Mouse (Mus musculus): ENCODE results near the gene Zfp768.
A peak's percentile ranks its signal among the peaks of the same experiment; 100 is the strongest.
"Not testable (repeated sequence)": the region's sequence is repeated elsewhere in the genome, so short reads cannot be mapped to it uniquely, and the experiment has no call there.

The Zfp768 gene

GRCm38 (mm10) chr7:127344371-127344770 lies 1.0 kb downstream of the Zfp768 start:
- H3K9me3 ChIP-seq (ENCODE audit: low read length) = no peaks in the 10 kb centered on the region
- peaks cover 53% of the 10 kb centered on the region for H3K4me1 ChIP-seq (replicated peaks; ENCODE audit: low read depth, low read length)
- TF ChIP-seq POU5F1 (IDR thresholded peaks at IDR 0.05; ENCODE audit: borderline replicate concordance, low read length) (no peak), CTCF (conservative IDR thresholded peaks at IDR 0.05; ENCODE audit: low read length) (no peak), NANOG (IDR thresholded peaks at IDR 0.05; ENCODE audit: borderline replicate concordance, low read length) (no peak)
- H3K4me3 ChIP-seq (replicated peaks; ENCODE audit: low read length) = peak overlapping the region; percentile 97
- H3K36me3 ChIP-seq (ENCODE audit: insufficient read depth, low read length) = no peaks in the 10 kb centered on the region
- peaks cover 29% of the 10 kb centered on the region for H3K27me3 ChIP-seq (ENCODE audit: insufficient read depth, low read length)

GRCm38 (mm10) chr7:127343351-127344019 lies 1.9 kb downstream of the Zfp768 start:
- H3K9me3 ChIP-seq (ENCODE audit: low read length) = no peaks in the 10 kb centered on the region
- peak overlapping the region; percentile 97 for H3K4me3 ChIP-seq (replicated peaks; ENCODE audit: low read length)
- peaks cover 29% of the 10 kb centered on the region for H3K27me3 ChIP-seq (ENCODE audit: insufficient read depth, low read length)
- H3K4me1 ChIP-seq (replicated peaks; ENCODE audit: low read depth, low read length) = peaks cover 53% of the 10 kb centered on the region
- no peaks in the 10 kb centered on the region for H3K36me3 ChIP-seq (ENCODE audit: insufficient read depth, low read length)
- TF ChIP-seq CTCF (conservative IDR thresholded peaks at IDR 0.05; ENCODE audit: low read length) (no peak), POU5F1 (IDR thresholded peaks at IDR 0.05; ENCODE audit: borderline replicate concordance, low read length) (no peak), NANOG (IDR thresholded peaks at IDR 0.05; ENCODE audit: borderline replicate concordance, low read length) (no peak)

GRCm38 (mm10) chr7:127342888-127343287 lies 2.5 kb downstream of the Zfp768 start:
- H3K36me3 ChIP-seq (ENCODE audit: insufficient read depth, low read length) = no peaks in the 10 kb centered on the region
- peak overlapping the region; percentile 97 for H3K4me3 ChIP-seq (replicated peaks; ENCODE audit: low read length)
- no peaks in the 10 kb centered on the region for H3K9me3 ChIP-seq (ENCODE audit: low read length)
- H3K4me1 ChIP-seq (replicated peaks; ENCODE audit: low read depth, low read length) = peaks cover 53% of the 10 kb centered on the region
- no peak for TF ChIP-seq CTCF (conservative IDR thresholded peaks at IDR 0.05; ENCODE audit: low read length)
- TF ChIP-seq NANOG (IDR thresholded peaks at IDR 0.05; ENCODE audit: borderline replicate concordance, low read length) = no peak
- TF ChIP-seq POU5F1 (IDR thresholded peaks at IDR 0.05; ENCODE audit: borderline replicate concordance, low read length) = no peak
- peaks cover 29% of the 10 kb centered on the region for H3K27me3 ChIP-seq (ENCODE audit: insufficient read depth, low read length)

GRCm38 (mm10) chr7:127342332-127342731 lies 3.1 kb downstream of the Zfp768 start:
- no peaks in the 10 kb centered on the region for H3K9me3 ChIP-seq (ENCODE audit: low read length)
- H3K4me3 ChIP-seq (replicated peaks; ENCODE audit: low read length) = no peak overlapping the region
- H3K4me1 ChIP-seq (replicated peaks; ENCODE audit: low read depth, low read length) = peaks cover 53% of the 10 kb centered on the region
- H3K36me3 ChIP-seq (ENCODE audit: insufficient read depth, low read length) = no peaks in the 10 kb centered on the region
- TF ChIP-seq CTCF (conservative IDR thresholded peaks at IDR 0.05; ENCODE audit: low read length) (peak; percentile 17), POU5F1 (IDR thresholded peaks at IDR 0.05; ENCODE audit: borderline replicate concordance, low read length) (no peak)
- peaks cover 29% of the 10 kb centered on the region for H3K27me3 ChIP-seq (ENCODE audit: insufficient read depth, low read length)

GRCm38 (mm10) chr7:127341861-127342260 lies 3.5 kb downstream of the Zfp768 start:
- not testable (repeated sequence) for H3K36me3 ChIP-seq (ENCODE audit: insufficient read depth, low read length); H3K9me3 ChIP-seq (ENCODE audit: low read length); H3K4me3 ChIP-seq (replicated peaks; ENCODE audit: low read length)
- H3K4me1 ChIP-seq (replicated peaks; ENCODE audit: low read depth, low read length) = peaks cover 49% of the 10 kb centered on the region
- H3K27me3 ChIP-seq (ENCODE audit: insufficient read depth, low read length) = peaks cover 29% of the 10 kb centered on the region

- H3K4me3 ChIP-seq (replicated peaks; ENCODE audit: low read length) = no peak overlapping the region
- no peaks in the 10 kb centered on the region for H3K9me3 ChIP-seq (ENCODE audit: low read length)
- TF ChIP-seq CTCF (conservative IDR thresholded peaks at IDR 0.05; ENCODE audit: low read length) (no peak), POU5F1 (IDR thresholded peaks at IDR 0.05; ENCODE audit: borderline replicate concordance, low read length) (no peak), NANOG (IDR thresholded peaks at IDR 0.05; ENCODE audit: borderline replicate concordance, low read length) (no peak)
- peaks cover 44% of the 10 kb centered on the region for H3K4me1 ChIP-seq (replicated peaks; ENCODE audit: low read depth, low read length)
- H3K36me3 ChIP-seq (ENCODE audit: insufficient read depth, low read length) = no peaks in the 10 kb centered on the region
- H3K27me3 ChIP-seq (ENCODE audit: insufficient read depth, low read length) = peaks cover 32% of the 10 kb centered on the region
These were observed 4.0 kb downstream of the Zfp768 start for GRCm38 (mm10) chr7:127341356-127341755.

GRCm38 (mm10) chr7:127337636-127338035 lies 7.8 kb downstream of the Zfp768 start:
- Histone ChIP-seq H3K4me3 (replicated peaks; ENCODE audit: low read length) (no peak overlapping the region), H3K9me3 (ENCODE audit: low read length) (no peaks in the 10 kb centered on the region), H3K27me3 (ENCODE audit: insufficient read depth, low read length) (peaks cover 7% of the 10 kb centered on the region), H3K36me3 (ENCODE audit: insufficient read depth, low read length) (no peaks in the 10 kb centered on the region), H3K4me1 (replicated peaks; ENCODE audit: low read depth, low read length) (peaks cover 17% of the 10 kb centered on the region)
- no peak for TF ChIP-seq NANOG (IDR thresholded peaks at IDR 0.05; ENCODE audit: borderline replicate concordance, low read length)
- TF ChIP-seq CTCF (conservative IDR thresholded peaks at IDR 0.05; ENCODE audit: low read length) = no peak
- no peak for TF ChIP-seq POU5F1 (IDR thresholded peaks at IDR 0.05; ENCODE audit: borderline replicate concordance, low read length)

- TF ChIP-seq POU5F1 (IDR thresholded peaks at IDR 0.05; ENCODE audit: borderline replicate concordance, low read length) = no peak
- TF ChIP-seq CTCF (conservative IDR thresholded peaks at IDR 0.05; ENCODE audit: low read length) = no peak
- no peak for TF ChIP-seq NANOG (IDR thresholded peaks at IDR 0.05; ENCODE audit: borderline replicate concordance, low read length)
- Histone ChIP-seq H3K4me3 (replicated peaks; ENCODE audit: low read length) (no peak overlapping the region), H3K4me1 (replicated peaks; ENCODE audit: low read depth, low read length) (peaks cover 3% of the 10 kb centered on the region), H3K9me3 (ENCODE audit: low read length) (no peaks in the 10 kb centered on the region), H3K36me3 (ENCODE audit: insufficient read depth, low read length) (no peaks in the 10 kb centered on the region), H3K27me3 (ENCODE audit: insufficient read depth, low read length) (peaks cover 3% of the 10 kb centered on the region; the same call in 1 of the 2 replicates)
These were observed 9.8 kb downstream of the Zfp768 start for GRCm38 (mm10) chr7:127335604-127336003.

GRCm38 (mm10) chr7:127333240-127333639 lies 12.1 kb downstream of the Zfp768 start:
- Histone ChIP-seq H3K4me3 (replicated peaks; ENCODE audit: low read length) (no peak overlapping the region), H3K27me3 (ENCODE audit: insufficient read depth, low read length) (peaks cover 3% of the 10 kb centered on the region; the same call in 1 of the 2 replicates), H3K4me1 (replicated peaks; ENCODE audit: low read depth, low read length) (no peaks in the 10 kb centered on the region), H3K9me3 (ENCODE audit: low read length) (no peaks in the 10 kb centered on the region), H3K36me3 (ENCODE audit: insufficient read depth, low read length) (no peaks in the 10 kb centered on the region)
- TF ChIP-seq NANOG (IDR thresholded peaks at IDR 0.05; ENCODE audit: borderline replicate concordance, low read length) (no peak), POU5F1 (IDR thresholded peaks at IDR 0.05; ENCODE audit: borderline replicate concordance, low read length) (no peak), CTCF (conservative IDR thresholded peaks at IDR 0.05; ENCODE audit: low read length) (no peak)
